Mouse (Mus musculus) urinary bladder, postnatal 10 days (tissue): Measurements from ENCODE around the gene Prkag1.

ENCODE experiments used
- DNase-seq: peaks from one replicate; pipeline ENCODE4 v3.0.0; 2022; ENCODE audit warnings: low spot score

The Prkag1 gene

DNA sequence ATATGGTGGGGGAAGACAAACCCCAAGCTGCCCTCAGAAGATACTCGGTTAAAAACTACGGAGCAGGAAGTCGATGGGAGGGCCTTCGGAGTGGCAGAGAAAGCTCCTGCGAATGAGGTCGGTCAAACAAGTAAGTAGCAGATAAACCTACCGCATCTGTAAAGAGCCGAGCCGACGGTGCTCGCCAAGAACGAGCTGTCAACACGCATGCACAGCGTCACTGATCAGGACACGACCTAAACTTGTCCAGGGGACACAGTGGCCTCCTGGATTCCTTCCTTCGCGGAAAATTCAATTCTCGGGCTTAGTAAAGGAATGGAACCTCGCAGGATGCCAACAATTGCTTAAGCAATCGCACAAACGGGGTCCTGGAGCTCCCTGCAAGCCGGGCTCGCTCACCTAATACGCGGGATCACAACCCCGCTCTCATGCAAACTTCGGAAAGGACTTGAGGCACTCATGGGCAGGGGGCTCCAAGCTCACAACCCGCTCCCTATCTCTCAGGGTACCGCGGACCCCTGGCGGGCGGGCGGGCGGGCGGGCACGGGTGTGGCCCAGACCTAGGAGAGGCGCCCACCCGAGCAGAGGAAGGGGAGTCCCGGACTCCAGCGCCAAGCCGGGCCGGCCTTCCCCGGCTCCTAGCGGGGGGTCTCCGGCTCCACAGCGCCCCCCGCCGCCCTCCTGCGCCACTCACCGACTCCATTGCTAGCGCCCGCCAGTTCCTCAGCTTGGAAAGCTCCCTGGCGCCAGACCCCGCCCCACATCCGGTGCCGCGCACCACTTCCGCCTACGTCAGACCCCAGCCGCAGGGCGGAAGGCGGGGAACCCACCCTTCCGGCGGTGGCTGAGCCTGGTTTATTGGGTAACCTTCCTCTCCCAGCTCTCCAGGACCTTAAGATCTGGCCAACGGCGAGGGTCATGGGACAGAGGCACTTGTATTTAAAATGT is at the start of gene Prkag1:
Gene Prkag1 (minus strand): TSS at position 786 of the 948 bp plus-strand sequence.
- peak; percentile 89 for DNase-seq

DNA sequence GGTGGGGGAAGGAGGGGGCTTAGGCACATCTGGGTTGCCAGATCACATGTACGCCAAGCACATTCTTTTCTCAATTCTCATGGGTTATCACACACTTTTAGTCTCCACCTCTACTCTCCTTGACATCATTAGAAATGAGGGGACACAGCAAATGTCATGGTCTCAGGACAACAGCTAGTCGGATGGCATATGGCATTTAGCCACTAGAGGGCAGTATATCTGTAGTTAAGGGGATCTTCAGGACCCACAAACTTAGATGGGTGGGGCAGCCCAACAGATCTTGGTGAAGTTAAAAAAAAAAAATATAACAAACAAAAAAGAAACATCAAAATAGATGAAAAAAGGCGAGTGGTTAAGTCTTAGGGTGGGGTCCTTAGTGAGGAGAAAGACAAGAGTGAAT is 46.0 kb upstream of the Prkag1 start:
- DNase-seq: no peak

DNA sequence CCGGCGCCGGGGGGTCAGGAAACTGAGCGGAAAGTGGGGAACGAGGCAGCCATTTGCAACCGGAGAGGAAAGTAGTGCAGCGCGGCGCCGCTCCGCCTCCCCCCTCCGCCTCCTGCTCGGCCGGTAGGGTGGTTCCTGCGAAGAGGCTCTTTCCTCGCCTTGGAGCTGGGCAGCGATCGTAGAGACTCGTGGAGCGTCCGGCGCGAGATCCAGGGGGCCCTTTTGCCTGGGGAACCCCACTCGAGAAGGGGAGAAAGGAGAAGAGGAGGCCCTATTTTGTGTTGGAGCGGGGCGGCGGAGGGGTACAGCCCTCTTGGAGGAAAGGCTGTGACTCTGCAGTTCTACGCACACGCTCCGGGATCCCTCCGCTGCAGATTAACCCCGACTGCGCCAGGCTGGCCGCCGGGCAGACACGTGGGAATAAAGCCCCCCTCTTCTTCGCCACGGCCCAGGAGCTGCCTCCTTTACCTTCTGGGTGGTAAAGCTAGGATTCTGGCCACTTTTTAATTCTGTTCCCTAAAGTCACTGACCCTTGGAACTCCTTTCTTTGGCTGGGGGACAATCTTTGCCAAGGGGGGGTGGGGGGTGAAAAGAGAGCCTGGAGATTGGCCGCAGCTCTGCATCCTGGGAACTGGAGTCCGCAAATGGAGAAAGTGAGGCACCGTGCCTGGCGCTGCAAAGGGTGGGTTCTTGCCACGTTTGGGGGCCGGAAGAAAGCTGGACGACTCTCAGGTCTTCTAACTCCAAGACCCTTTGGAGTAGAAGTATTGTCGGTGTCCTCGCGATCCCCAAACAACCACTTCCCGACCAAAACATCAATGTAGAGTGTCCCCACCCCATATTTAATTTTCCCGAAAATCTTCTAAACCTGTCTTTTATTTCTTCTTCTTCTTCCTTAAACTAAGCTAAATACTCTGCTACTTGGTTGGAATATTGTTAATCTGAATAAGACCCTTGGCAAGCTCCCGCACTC is 40.9 kb upstream of the Prkag1 start:
- peak; percentile 77 for DNase-seq

DNA sequence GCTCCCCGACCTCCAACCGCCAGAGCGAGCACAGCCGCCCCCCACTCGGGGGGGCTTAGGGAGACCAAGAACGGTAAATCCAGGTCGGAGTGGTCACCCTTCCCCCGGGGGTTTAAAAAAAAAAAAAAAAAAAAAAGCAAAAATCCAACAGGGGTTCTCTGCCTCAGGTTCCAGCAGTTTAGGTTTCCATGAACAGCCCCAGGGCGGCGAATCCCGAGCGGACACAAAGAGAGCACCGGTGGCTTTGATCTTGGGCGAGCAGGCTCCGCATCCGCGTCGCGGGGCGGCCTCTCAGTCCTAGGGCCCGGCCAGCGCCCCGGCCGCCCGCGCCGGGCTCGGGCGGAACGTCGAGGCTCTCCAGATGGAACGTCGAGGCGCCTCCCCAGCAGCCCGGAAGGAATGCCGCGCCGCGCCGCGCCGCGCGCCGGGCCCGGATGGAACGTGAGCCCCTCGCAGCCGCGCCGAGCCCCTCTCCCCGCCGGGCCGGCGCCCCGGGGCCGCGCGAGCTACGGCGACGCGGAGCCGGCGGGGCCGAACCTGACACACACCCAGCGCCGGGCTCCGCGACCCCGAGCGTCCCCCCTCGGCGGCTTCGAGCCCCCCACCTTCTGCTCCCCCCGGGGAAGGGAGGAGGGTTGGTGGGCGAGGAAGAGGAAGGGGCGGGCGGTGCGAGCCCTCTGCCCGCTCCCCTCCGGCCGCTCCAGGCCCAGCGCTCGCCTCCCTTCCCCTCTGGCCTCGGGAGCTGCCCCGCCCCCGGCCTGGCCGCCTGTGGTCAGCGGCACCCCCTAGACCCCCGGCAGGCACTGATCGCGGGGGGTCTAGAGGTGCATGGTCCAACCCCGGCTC is 40.0 kb upstream of the Prkag1 start, which contains the start of gene Kmt2d:
Gene Kmt2d (minus strand): TSS at position 135 of the 846 bp plus-strand sequence.
- no peak for DNase-seq

DNA sequence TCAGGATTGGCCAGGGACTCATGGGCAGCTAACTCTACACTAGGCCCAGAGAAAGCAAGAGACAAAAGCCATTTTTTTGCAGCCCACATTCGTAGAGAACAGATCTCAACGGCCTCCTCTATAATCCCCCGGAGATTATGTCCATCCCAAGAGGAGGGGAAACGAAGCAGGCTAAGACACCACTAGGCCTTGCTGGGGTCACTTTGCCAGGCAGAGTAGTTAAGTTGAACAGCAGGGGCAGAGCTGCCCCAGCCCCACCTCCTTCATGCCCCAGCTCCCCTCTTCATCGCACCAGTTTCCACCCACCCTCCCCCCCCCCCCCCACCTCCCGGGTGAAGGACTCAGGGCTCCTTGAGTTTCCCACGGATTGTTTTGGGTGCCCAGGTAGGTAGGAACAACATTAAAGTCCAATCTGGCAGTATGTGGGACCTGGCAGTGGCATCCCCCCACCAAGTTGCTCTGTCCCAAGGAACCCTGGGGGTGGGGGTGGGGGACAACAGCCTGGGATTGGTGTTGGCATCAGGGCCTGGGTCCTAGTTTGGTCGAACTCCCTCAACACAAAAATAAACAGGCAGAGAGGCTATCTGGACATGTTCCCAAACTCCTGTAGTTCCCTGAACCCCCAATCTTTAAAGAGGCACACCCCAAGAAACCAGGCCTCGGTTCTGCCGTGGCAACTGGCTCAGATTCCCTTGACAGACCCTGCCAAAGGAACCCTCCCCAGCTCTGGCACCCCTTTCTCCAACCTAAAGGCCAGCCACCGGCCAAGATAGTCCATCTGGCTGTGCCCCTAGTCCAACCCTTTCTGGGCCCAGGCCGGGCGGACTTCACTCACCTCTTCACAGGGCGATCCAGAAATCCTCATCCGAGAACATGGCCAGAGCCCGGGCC is 39.1 kb upstream of the Prkag1 start:
- no peak for DNase-seq

DNA sequence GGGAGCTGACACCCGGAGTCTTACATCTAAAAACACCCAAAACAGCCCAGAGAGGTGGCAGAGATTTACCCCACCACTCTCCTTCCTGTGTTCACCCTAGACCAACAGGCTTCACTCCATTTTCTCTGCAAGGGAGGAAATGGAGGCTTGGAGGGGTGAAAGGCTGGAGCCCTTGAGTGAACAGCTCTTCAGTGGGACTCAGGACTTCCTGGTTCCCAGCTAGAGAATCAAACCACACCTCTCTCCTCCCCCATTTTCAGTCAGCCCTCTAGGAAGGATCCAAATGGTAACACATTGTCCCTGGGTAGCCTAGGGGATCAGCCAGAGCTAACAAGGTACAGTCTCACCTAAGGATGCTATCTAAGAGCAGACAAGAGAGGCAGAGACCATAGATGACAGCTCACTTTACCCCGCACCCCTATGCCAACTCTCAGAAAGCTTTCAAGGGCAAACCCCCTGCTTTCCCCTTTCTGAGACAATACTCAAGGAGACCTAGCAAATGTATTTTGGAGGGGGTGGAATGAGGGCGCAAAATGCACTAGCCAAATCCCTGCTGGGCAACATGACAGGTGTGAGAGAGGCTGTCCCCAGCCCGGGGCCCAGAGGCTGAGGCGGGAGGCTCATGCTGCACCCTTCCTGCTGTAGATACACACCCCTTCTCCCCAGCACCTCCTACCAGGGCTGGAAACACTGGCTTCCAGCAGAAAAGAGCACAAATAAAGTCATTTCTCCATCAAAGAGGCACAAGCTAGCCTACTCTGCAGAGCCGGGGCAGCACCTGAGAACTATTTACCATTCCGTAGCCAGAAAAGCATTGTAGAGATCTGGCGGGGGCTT is 38.2 kb upstream of the Prkag1 start:
- DNase-seq: no peak

DNA sequence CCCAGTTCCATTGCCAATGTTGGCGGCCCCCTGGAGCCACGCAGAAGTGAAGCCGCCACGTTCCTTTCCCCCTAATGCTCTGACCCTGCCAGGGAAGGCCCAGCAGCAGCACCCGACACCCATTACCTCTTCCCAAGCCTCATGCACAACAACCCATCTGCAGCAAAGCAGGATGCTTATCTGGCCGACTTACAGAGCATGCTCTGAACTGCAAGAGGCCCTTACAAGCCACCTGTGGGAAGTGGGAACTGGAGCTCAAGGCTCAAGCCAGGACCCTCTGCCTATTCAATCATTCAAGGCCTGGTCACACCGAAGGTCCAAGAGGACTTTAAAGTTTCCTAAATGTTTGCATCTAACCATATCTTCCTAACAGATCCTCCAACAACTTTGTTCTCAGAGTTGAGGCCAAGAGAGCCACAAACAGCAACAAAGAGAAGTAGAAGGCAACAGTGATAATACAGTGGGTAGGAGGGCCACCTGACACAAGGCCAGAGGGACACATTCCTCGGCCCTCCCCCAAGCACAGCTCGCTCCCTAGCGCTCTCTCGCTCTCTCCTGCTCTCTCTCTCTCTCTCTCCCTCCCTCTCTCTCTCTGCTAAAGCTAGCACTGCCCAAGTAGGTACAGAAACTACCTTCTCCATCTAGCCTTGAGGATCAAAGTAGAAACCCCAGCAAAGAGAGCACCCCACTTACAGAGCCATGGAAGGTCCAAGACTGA is 37.2 kb upstream of the Prkag1 start:
- DNase-seq: no peak

DNA sequence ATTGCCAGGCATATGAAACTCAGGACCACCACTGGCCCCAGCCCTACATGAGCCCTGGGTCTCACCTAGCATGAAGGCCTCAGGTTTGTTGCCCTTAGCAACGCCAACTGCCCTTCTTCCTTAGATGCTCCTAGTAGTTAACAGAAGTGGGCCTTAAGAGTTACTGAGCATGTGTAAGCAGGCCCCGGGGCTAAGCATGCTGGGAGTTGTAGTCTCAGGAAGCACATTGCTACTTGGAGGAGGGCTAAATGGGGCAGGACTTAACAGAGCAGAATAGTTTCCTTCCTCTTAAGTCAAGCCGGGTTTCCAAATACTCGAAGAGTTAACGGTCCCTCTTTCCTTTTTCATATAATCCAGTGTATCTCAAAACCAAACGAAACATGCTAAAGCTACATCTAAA is 36.0 kb upstream of the Prkag1 start:
- no peak for DNase-seq

DNA sequence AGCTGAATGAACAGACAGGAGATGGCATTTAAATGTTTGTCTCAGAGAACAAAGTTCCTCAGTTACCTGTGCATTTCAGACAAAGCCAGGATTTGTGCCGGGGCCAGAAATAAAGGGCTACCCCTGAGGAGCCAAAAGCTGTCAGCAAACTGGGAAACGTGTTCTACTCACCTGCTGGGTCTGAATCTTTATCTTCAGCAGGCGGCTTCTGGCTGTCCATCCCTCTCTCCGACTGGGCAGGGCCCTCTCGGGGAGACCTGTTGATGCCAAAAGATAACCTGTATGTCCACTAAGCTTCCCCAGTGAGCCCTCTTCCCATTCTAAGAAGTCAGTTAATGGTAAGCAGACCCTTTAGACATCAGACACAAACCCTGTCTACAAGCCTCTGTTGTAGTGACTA is 35.2 kb upstream of the Prkag1 start:
- DNase-seq: no peak

DNA sequence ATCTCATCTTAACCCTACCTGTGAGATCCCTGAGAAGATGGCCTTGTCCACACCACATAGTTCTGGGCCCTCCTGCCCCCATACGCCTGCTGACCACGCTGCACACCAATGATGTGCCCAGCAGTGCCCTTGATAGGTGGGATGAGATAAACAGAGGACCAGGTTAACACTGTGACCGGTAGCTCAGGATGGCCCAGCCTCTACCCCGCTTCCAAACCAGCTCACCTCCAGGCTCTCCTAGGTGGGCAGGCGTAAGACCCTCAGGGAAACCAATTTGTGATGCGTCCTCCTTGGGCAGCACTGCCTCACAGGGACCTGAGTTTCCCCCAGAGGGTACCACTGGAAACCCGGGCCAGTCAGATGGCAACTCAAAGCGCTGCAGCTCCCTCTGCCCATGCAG is 34.5 kb upstream of the Prkag1 start:
- DNase-seq: no peak

DNA sequence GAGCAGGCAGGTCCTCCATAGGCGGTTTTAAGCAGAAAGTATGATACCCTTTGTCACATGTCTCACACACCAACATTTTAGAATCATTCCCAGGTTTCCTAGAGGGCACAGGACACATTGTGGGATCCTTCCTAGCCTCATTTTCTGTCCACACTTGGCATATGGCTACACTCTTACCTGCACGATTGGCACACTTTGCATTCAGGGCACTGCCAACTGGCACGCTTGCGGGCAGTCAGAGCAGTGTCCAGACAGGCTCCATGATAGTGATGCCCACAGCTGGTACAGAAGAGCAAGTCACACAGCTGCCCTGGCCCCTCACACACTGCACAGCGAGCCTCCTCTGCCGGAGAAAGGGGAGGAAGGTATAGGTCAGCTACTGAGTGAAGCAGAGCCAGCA is 33.6 kb upstream of the Prkag1 start:
- DNase-seq: no peak

DNA sequence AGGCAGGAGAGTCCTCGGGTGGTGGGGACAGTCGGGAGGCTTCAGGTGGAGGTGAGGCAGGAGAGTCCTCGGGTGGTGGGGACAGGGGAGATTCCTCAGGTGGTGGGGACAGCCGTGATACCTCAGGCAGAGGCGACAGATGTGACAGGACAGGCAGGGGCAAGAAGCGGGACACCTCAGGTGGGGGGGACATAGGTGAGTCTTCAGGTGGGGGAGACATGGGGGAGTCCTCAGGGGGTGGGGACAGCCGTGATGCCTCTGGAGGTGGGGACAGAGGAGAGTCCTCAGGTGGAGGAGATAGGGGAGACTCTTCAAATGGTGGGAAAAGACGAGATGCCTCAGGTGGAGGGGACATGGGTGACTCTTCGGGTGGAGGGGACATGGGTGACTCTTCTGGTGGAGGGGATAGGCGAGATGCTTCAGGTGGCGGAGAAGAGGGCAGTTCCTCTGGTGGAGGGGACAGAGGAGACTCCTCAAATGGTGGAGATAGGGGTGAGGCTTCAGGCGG is 32.2 kb upstream of the Prkag1 start:
- peak; percentile 10 for DNase-seq

DNA sequence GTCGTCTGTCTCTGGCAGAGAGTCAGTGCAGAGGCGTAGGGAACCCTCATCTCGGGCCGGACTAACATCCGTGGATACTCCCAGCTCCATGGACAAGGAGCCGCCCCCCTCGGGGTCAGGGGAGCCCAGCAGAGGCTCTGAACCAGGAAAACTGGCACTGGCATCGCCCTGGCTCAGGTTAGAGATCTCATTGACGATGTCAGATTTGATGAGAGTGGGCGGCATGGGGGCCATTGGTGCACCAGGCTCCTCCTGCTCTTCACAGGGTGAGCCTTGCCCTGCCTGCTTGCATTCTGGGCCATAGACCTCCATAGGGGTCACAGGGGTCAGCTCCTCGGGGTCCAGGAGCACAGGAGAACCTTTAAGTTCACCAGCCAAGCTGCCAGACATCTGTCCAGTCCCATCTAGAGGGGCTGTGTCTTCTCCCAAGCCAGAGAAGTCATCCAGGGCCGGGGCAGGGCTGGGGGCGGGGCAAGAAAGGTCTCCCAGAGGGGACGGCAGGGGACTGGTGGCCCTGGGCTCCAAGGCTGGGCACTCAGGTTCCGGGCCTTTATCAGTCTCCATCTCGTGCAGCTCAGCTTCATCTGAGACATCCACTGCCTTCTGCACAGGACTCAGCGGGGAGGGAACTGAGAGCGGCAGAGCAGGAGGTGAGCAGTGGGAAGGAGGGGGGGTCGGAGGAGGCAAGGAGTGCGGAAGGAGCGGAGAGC is 30.5 kb upstream of the Prkag1 start:
- peak; percentile 8 for DNase-seq

DNA sequence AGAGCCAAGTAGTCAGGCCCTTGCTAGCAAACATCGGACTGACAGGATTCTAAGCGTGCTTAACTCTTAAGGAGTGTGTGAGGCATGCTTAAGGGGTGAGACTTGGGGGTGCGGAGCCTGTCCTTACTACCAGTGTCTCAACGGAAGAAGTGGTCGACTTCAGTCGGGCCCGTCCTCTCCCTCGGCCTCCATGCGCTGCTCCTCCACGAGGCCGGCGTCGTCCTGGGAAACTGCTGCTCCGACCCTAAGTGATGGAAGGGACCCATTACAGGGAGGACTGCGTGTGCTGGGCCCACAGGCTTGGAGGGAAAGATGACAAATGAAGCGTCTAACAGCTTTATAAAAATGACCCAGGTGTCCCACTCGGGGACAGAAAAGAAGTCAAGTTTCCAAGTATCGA is 29.6 kb upstream of the Prkag1 start:
- no peak for DNase-seq

DNA sequence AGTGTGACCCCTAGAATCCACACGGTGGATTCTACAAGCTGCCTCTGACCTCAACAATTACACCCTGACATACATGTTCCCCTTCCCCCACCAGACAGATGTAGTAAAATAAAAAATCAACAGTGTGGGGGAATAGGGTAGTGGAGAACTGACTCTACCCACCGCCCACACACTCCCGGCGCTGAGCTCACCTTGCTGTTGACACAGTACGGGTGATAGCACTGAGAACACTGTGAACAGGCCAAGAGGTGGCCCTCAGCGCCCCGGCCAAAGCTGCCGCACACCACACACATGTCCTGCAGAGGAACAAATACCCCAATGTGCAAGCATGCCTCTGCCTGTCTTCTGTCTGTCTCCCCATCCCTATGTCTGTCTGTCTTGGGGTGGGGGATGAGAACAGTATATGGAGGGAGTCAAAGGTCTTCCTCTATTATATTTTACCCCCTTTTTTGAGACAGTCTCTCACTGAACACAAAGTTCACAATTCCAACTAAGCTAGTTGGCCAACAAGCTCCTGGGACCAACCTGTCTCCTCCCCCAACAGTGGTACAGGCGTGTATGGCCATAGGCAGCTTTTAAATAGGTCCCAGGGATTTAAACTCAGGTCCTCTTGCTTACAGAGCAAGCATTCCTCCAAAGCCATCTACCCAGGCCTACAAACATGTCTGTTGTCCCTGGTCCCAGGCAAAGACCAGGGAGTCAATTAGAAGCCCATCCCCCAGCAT is 28.2 kb upstream of the Prkag1 start:
- no peak for DNase-seq

DNA sequence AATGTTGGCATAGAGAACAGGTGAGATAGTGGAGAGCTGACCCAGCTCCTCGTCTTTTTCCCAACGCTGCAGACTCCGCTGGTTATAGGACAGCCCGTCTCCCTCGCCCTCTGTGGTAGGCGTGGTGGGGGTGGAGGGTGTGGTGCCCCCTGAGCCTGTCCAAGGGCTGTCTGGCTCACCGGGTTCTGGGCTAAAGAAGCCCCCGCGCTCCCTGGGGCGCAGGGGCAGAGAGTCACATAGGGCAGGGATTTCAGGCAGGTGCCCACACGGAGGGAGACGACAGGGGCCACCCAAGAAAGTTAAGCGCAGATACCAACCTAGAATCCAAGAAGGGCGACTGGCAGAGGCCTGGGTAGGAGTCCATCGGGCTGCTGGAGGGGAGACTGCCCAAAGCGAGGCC is 22.9 kb upstream of the Prkag1 start:
- no peak for DNase-seq

DNA sequence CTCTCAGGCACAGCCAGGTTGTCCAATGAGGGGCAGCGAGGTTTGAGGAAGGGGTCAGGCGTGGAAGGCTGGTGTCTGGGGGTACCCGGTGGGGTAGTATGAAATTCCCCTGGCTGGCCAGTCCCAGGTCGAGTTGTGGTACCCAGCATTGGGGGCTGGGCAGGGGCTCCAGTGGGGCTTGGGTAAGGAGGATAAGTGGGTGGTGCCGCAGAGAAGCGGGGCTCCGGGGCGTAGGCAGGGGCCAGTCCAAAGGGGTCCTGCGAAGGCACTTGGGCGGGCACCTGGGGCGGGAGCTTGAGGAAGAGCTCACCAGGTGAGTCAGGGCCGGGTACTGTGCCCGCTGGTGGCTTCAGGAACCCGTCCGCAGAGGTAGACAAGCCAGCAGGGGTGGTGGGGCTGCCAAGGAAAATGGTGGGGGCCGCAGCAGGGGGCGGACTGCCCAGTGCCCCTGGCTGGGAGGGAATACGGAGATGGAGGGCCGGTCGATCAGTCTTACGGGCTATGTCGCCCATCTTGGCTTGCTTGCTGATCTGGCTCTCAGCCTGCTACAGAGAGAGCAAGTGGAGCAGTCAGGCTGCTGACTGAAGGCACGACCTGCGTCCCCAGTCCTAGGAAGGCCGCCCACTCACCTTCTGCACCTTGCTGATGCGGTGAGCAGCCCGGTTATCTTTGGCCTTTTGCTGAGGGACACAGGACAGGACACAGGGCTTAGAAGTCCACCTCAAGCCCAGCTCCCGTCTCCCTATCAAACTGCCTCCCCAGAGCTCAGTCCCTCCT is 22.0 kb upstream of the Prkag1 start:
- DNase-seq: no peak
